Mouse (Mus musculus): Measurements from ENCODE around the gene Jmjd6. TPM values are rescaled to one million over a fixed set of nuclear protein-coding genes. Genes with fewer than 3 reads are reported as not detected.

Jmjd6 gene
- polyA plus RNA-seq, 1 experiment from 2014 or later, result 82.9 TPM

DNA sequence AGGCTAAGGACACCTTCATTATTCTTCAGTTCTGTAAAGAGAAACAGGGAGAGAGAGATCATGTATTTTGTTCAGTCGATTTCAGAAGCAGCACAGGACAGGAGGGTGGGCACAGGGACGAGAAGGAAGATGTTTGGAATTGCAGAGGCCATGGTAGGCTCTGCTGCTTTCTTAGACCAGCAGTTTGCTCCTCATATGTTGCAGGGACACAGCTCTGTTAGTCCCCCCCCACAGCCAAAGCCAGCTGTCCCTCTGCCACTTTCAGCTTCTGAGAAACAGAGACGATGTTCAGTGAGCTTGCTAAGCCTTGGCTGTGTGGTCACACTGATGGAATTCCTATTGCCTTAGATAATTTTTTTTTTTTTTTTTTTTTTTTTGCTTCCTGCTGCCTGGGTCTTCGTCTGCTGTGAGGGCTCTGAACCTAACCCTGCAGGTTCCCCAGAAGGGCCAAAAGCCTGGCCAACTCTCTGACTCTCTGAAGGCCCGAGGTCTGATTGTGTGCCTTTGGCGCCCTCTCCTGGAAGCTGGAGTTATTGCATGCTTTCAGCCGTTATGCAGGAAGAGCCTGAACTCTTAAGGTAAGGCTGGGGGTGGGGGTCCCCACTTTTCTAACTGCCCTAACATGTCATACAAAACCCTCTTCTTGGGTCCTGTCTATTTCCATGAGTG lies 35.2 kb downstream of the Jmjd6 start:
- Histone ChIP-seq H3K4me2 (replicated peaks) (no peak overlapping the region), H3K36me3 (no peaks in the 10 kb centered on the region), H3K4me1 (peaks cover 45% of the 10 kb centered on the region), H3K27ac (no peak overlapping the region), H3K27me3 (no peaks in the 10 kb centered on the region; the same call in 1 of the 2 replicates), H3K9me3 (replicated peaks) (no peaks in the 10 kb centered on the region), H3K9ac (no peak overlapping the region), H3K4me3 (no peak overlapping the region)
- 26% methylated on average over 7 of the region's 7 CpGs for WGBS
- no peak for ATAC-seq (ENCODE audit: low FRiP score)

DNA sequence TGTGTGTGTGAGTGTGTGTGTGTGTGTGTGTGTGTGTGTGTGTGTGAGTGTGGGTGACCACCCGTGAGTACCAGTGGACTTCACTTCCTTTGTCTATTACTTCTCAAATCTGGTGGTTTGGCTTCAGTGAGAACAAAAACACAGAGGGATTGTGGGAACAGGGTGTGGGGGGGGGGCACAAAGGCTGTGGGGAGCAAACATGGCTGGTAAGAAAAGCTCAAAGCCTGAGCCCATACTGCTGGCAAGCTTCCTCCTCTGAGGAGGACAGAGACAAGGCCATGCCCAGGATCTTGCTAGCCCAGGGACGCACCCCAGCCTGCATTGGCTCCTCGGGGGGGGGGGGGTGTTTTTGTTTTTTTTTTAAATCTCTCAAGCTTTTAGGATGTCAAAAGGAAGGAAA lies 35.7 kb downstream of the Jmjd6 start:
- ATAC-seq (ENCODE audit: low FRiP score), result no peak
- Histone ChIP-seq H3K27ac (no peak overlapping the region), H3K9ac (no peak overlapping the region)

DNA sequence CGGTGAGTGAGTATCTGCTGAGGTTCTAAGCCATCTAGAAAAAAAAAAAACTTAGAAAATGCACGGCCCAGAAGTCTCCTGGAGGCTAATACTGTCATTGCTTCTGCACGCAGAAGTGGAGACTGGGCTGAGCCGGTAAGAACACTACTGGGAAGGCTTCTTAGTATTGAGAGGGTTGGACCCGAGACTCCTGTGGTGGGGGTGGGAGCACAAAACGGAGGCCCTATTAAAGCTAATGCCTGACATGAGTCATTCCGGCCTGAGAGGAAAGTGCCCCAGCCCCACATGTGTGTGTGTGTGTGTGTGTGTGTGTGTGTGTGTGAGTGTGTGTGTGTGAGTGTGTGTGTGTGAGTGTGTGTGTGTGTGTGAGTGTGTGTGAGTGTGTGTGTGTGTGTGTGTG lies 36.1 kb downstream of the Jmjd6 start:
- H3K27ac ChIP-seq, result no peak overlapping the region
- peaks cover 35% of the 10 kb centered on the region for H3K4me1 ChIP-seq
- 74% methylated on average over 7 of the region's 7 CpGs for WGBS
- H3K4me2 ChIP-seq (replicated peaks), result no peak overlapping the region
- no peaks in the 10 kb centered on the region; the same call in 1 of the 2 replicates for H3K27me3 ChIP-seq
- H3K9me3 ChIP-seq (replicated peaks), result no peaks in the 10 kb centered on the region
- no peak overlapping the region for H3K9ac ChIP-seq
- no peak overlapping the region for H3K4me3 ChIP-seq
- no peak for ATAC-seq (ENCODE audit: low FRiP score)
- H3K36me3 ChIP-seq, result no peaks in the 10 kb centered on the region

More for the DNA sequence above, 35.7 kb downstream of the Jmjd6 start:
- Histone ChIP-seq H3K27me3 (no peaks in the 10 kb centered on the region; the same call in 1 of the 2 replicates), H3K36me3 (no peaks in the 10 kb centered on the region), H3K4me2 (replicated peaks) (no peak overlapping the region), H3K4me1 (peaks cover 39% of the 10 kb centered on the region), H3K4me3 (no peak overlapping the region), H3K9me3 (replicated peaks) (no peaks in the 10 kb centered on the region)
- 85% methylated on average over 3 of the region's 3 CpGs for WGBS

DNA sequence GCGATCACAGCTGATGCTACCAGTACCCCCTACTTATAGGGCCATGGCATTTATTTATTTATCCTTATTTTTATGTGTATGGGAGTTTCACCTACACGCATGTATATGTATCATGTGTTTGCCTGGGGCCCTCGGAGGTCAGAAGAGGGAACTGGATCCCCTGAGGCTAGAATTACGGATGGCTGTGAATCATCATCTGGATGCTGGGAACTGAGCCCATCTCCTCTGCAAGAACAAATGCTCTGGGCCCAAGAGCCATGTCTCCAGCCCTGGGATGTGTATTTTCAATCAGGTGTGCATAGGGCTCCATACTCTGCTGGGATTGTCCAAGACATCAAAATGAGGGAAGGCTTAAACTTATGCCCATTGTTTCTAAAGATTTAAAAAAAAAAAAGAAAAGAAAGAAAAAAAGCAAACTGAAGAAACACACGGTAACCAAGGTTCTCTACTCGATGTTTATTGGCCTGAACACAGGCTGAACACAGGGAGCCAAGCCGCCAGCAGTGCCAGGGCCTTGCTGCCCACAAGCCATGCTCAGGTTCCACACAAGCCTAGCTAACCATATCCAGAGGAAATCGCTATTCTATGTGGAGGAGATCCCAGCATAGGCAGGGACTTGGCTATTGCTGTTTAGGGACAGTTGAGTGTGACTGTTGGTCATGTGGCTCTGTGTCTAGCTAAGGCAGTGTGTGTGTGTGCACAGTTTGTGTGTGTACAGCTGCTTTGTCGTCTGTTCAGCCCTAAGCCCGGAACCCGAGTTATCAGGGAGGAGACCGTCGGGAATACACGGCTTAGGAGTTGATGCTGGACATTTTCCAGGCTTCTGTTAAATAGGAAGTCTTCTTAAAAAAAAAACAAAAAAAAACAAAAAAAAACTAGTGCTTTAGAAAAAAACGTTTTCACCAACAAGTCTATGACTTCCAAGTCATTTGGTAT lies 36.8 kb downstream of the Jmjd6 start:
- H3K36me3 ChIP-seq, result no peaks in the 10 kb centered on the region
- H3K4me2 ChIP-seq (replicated peaks), result no peak overlapping the region
- no peak overlapping the region for H3K27ac ChIP-seq
- peaks cover 29% of the 10 kb centered on the region for H3K4me1 ChIP-seq
- H3K9ac ChIP-seq, result no peak overlapping the region
- no peaks in the 10 kb centered on the region; the same call in 1 of the 2 replicates for H3K27me3 ChIP-seq
- WGBS, result 86% methylated on average over 15 of the region's 15 CpGs
- no peak for ATAC-seq (ENCODE audit: low FRiP score)
- H3K9me3 ChIP-seq (replicated peaks), result no peaks in the 10 kb centered on the region
- H3K4me3 ChIP-seq, result no peak overlapping the region

DNA sequence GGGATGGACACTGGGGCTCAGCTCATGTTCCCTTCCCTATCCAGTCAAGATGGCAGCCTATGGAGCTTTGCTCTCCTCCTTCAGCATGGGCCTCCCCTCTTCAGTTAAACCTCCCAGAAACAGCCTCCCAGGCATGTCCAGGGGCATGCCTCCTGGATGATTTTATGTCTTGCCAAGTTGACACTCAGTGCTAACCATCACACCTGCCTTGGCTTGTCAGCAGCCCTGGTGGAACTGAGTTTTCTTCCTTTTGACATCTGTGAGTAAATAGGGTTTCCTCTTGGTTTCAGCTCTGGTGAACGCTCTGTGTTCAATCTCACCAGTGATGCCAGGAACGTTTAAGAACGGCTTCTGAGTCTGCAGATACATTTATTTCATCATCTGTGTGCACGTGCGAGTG lies 40.5 kb downstream of the Jmjd6 start:
- Histone ChIP-seq H3K4me3 (no peak overlapping the region), H3K9me3 (replicated peaks) (no peaks in the 10 kb centered on the region), H3K9ac (no peak overlapping the region), H3K36me3 (no peaks in the 10 kb centered on the region), H3K27ac (no peak overlapping the region), H3K4me1 (0 out of 2 replicates have a peak, but pooled peaks cover 2% of the 10 kb centered on the region), H3K27me3 (no peaks in the 10 kb centered on the region), H3K4me2 (replicated peaks) (no peak overlapping the region)
- 85% methylated on average over 5 of the region's 5 CpGs for WGBS
- ATAC-seq (ENCODE audit: low FRiP score), result no peak

DNA sequence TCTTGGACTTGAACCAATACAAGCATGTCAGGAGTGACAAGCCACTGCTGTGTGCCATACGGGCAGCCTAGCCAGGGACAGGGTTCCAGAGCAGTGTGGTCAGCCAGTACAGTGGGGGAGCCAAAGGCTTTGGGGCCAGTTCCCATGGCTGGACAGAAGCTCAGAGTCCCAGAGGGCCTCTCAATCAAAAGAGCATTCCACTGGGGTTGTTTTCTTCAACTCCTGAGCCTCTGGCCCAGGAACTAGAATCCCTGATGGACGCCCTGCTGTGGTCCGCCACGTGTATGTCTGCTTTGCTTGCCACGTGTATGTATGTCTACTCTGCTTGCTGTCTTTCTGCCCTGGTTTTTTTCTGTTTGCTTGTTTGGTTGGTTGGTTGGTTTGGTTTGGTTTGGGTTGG lies 42.1 kb downstream of the Jmjd6 start:
- Histone ChIP-seq H3K9me3 (replicated peaks) (no peaks in the 10 kb centered on the region), H3K36me3 (no peaks in the 10 kb centered on the region), H3K4me1 (no peaks in the 10 kb centered on the region), H3K27me3 (no peaks in the 10 kb centered on the region), H3K4me2 (replicated peaks) (no peak overlapping the region), H3K4me3 (no peak overlapping the region), H3K9ac (no peak overlapping the region), H3K27ac (no peak overlapping the region)
- no peak for ATAC-seq (ENCODE audit: low FRiP score)
- WGBS, result 86% methylated on average over 5 of the region's 5 CpGs

DNA sequence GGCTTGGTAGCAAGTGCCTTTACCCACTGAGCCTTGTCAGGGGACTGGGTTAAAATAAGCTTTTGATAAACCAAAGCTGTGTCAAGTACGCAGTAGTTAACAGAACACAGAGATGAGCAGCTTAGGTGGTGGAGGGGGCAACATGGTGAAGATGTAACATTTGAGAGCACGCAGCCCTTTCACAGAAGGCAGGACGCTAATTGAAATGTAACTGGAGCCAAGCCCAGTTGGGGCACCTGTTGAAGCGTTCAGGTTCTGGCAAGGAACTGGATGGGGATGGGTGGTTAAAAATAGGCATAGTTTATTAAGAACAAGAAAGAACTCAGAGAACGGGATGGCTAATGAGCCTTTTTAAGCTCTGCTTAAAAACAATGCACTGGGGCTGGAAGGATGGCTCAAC lies 43.9 kb downstream of the Jmjd6 start:
- no peaks in the 10 kb centered on the region for H3K9me3 ChIP-seq (replicated peaks)
- no peak for ATAC-seq (ENCODE audit: low FRiP score)
- 93% methylated on average over 5 of the region's 5 CpGs for WGBS

More for the DNA sequence above, 43.9 kb downstream of the Jmjd6 start:
- no peak overlapping the region for H3K9ac ChIP-seq
- H3K4me3 ChIP-seq, result no peak overlapping the region
- H3K4me1 ChIP-seq, result no peaks in the 10 kb centered on the region
- H3K27ac ChIP-seq, result no peak overlapping the region
- H3K36me3 ChIP-seq, result no peaks in the 10 kb centered on the region
- H3K4me2 ChIP-seq (replicated peaks), result no peak overlapping the region
- no peaks in the 10 kb centered on the region for H3K27me3 ChIP-seq

Other genes with a start within 250 kb of the Jmjd6 start
- gene Rhbdf2, start 216.4 kb downstream of the Jmjd6 start, polyA plus RNA-seq (2016; fragmentation: Nextera tagmentation; extraction: Ambion mirVana), result 3.7 and 4.5 TPM in 2 replicates
- 0.34 and 0.43 TPM in 2 replicates for gene Prcd, start 189.9 kb downstream of the Jmjd6 start, polyA plus RNA-seq (2016; fragmentation: Nextera tagmentation; extraction: Ambion mirVana)
- gene Cygb, start 189.1 kb downstream of the Jmjd6 start, polyA plus RNA-seq (2016; fragmentation: Nextera tagmentation; extraction: Ambion mirVana), result 4.5 and 5.9 TPM in 2 replicates
- gene St6galnac1, start 67.9 kb downstream of the Jmjd6 start, polyA plus RNA-seq (2016; fragmentation: Nextera tagmentation; extraction: Ambion mirVana), result not detected in 2 replicates
- gene Mxra7, start 15.4 kb downstream of the Jmjd6 start, polyA plus RNA-seq (2016; fragmentation: Nextera tagmentation; extraction: Ambion mirVana), result 95.0 and 105 TPM in 2 replicates
- 56.1 and 64.9 TPM in 2 replicates for gene Mettl23, start 171 bp downstream of the Jmjd6 start, polyA plus RNA-seq (2016; fragmentation: Nextera tagmentation; extraction: Ambion mirVana)
- gene Mfsd11, start 9.0 kb upstream of the Jmjd6 start, polyA plus RNA-seq (2016; fragmentation: Nextera tagmentation; extraction: Ambion mirVana), result 43.3 and 47.6 TPM in 2 replicates
- 822 and 828 TPM in 2 replicates for gene Srsf2, start 9.6 kb upstream of the Jmjd6 start, polyA plus RNA-seq (2016; fragmentation: Nextera tagmentation; extraction: Ambion mirVana)
- gene Mgat5b, start 75.4 kb upstream of the Jmjd6 start, polyA plus RNA-seq (2016; fragmentation: Nextera tagmentation; extraction: Ambion mirVana), result 23.8 TPM in 2 replicates

All from hindbrain, embryonic 12.5 days (tissue).